Mouse (Mus musculus) gastrocnemius, adult 18-20 months (tissue): ENCODE results near the gene Tarsl2. TPM values are rescaled to one million over a fixed set of nuclear protein-coding genes. Genes with fewer than 3 reads are reported as not detected.

Experiments
- DNase-seq: peaks from one replicate; pipeline ENCODE4 v3.0.0; 2021; ENCODE audit warnings: low spot score
- total RNA-seq, 2 experiments: library from RNA; stranded (reverse); gene quantifications; 2 replicates each; pipeline ENCODE4 v1.2.3; 2021

Gene Tarsl2
- total RNA-seq, 2 experiments from 2014 or later, result 60.7 to 62.2 TPM

DNA sequence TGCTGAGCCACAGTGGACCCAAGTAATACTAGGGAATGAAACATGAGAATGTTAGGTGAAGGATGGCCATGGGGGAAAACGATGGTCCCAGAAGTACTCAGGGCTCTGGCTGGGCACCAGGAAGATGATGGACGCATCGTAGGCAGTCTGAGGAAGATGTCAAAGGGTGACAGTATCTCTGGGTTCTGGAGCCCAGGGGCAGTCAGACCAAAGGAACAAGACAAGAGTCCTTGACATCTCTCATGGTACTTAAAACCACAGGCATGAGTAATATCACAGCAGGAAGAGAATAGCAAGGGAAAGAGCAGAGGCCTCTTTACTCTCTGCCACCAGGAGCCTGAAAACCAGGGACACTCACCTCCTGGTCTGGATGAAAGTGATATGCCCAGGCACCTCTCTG is 90.6 kb downstream of the Tarsl2 start:
- no peak for DNase-seq

DNA sequence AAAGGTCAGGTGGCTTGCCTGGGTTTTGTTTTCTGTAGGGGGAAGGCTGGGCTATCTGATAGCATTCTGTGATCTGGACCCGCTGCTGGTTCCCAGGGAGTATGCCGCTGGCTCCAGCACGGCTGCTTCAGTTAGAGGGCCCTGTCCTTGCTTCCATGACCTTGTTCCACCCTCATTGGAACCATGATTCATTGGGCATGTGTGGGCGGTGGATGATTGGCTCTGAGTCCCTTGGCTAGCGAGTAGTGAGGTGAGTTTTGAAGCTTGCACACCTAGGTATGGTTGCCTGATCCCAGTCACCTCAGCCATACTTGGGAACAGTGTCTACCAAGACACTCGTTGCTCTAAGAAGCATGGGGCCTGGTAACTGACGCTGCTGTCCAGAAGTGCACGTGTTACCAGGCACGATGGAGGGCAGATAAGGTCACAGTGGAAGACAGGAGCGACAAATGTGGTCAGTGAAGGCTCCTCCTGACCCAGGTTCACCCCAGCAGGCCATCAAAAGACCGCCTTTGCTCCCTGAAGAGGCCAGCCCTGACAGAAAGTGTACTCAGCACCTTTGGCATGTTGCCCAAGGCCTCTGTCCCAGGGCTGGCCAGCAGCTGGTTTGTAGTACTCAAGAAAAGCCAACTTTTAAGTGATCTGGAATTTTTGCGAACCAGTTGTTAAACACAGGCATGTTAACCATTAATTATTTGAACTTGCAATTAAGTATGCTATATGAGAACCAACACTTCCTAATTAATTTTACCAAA is 92.8 kb downstream of the Tarsl2 start:
- DNase-seq, result peak; percentile 44

Other genes with a start within 250 kb of the Tarsl2 start
- 10 to 100 TPM; 14.9 to 16.6 TPM for gene Tjp1, start 117.1 kb upstream of the Tarsl2 start, total RNA-seq
- 10 to 100 TPM in 1 of 2 experiments, 1 to 10 TPM in 1; 9.7 to 13.5 TPM for gene Tm2d3, start 46.3 kb downstream of the Tarsl2 start, total RNA-seq
- 10 to 100 TPM; 15.8 to 19.4 TPM for gene Pcsk6, start 216.8 kb downstream of the Tarsl2 start, total RNA-seq